Mouse (Mus musculus): Measurements from ENCODE around the gene Rasal2.

The Rasal2 gene

DNA sequence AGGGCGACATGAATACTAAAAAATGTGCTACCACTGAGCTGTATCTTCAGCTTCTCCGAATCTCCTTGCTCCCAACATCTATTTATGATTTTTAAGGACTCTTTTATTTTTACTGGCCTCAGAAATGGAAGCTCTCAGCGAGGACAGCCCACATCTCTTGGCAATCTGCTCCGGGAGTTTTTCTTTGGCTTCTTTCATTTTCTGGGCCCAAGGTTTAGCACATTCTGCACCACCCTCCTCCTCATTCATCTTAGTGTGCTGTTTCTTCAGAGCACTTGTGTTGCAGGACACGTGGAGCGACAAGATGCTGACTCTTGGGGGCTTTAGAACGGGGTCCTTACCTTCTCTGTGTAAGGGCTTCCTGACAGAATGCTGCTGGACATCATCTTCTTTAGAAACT is 243.5 kb downstream of the Rasal2 start:
- in situ Hi-C loops (cut with MboI; ENCODE audit: low sequenced_read_pairs), result no loop called here

DNA sequence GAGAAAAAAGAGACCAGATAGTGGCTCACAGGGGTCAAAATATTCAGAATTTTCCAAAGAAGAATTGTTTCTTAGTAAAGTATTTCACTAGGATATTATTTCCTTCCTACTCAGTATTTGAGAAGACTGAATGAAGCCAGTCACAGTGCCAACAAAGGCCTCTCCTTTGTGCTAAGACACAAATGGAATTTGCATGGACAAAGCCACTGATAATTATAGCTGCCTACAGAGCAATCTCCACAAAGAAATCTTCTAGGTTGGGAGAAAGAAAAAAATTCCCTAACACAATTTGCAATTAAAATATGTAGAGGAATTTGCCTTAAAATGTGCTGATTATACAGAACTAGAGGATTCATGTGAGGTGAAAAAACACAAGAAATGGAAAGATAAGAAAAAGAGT is 258.6 kb downstream of the Rasal2 start:
- in situ Hi-C loops (cut with MboI; ENCODE audit: low sequenced_read_pairs), result no loop called here

DNA sequence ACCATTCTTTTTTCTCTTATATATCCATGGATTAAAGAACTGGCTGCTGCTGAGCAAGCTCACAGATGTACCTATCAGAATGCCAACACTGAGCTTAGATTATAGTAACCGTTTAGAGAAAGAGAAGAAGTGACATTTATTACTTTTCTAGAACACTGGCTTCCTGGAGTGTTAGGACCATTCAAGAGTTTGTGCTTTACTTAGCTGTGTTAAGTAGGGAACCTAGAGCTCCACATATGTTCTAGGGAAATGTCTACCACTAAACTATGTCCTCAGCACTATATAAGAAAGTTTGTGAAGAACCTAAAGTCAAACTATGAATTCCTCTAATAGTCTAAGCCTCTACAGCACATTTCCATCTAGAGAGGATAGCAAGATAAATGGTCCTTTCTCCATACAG is 262.3 kb downstream of the Rasal2 start:
- in situ Hi-C loops (cut with MboI; ENCODE audit: low sequenced_read_pairs), result no loop called here

DNA sequence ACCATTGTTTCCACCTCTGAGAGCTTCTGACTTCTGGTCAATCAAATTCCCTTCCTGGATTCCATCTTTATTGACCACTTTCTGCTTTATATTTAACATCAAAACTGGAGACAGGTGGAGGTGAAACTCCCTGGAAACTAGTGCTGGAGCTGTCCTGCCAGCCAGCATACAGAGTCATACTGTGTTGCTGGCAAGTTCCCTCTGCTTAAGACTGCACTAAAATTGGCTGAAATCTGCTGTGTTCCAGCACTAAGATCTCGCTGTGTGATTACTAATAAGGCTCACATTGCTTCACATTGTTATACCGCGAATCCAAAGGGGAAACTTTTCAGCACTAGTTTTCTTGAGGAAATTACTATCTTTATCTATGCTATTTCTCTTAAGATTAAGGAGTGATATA is 267.8 kb downstream of the Rasal2 start:
- in situ Hi-C loops (cut with MboI; ENCODE audit: low sequenced_read_pairs), result no loop called here

DNA sequence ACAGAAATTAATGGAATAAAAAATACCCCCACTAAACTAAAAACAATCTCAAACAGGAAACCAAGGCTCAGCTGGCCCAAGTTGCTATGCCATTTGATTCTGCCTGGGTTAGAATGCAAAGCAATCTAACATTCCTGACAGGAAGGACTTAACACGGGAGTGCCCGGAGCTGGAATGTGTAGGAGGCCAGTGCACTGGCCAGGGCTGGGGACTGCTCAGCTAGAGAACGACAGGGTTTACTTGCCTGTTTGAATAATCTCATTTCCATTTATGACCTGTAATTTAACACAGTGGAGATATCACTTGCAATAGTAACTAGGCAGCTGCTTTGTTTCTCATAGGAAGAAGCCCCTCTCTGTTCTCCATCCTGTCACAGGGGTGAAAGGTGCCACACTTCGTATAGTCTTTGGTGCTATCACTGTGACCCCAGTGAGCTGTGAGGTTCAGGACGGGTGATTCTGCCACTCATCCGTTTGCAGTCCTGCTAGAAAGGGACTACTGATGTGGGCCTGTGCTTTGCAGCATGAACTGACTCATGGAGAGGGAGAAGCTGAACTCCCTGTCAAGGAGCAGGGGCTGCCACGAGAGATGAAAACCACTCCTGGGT is 269.0 kb downstream of the Rasal2 start:
- in situ Hi-C loops (cut with MboI; ENCODE audit: low sequenced_read_pairs), result no loop called here

DNA sequence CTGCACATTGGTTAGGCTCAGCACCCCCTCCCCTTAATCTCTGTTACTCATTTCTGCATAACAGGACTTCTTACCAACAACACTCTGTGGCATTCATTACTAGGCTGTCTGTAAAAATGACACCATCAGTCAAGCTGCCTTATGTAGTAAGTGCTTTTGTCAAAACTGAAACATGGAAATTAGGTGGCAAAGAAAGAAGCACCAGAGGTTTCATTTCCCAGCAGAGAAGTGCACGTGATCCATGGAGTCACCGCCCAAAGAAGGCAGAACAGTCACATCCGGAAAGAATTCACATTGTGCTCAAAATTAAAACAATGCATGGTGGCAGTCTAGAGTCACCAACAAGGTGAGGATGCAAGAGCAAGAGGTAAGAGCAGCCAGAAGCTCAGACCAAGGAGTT is 271.4 kb downstream of the Rasal2 start:
- in situ Hi-C loops (cut with MboI; ENCODE audit: low sequenced_read_pairs), result no loop called here

DNA sequence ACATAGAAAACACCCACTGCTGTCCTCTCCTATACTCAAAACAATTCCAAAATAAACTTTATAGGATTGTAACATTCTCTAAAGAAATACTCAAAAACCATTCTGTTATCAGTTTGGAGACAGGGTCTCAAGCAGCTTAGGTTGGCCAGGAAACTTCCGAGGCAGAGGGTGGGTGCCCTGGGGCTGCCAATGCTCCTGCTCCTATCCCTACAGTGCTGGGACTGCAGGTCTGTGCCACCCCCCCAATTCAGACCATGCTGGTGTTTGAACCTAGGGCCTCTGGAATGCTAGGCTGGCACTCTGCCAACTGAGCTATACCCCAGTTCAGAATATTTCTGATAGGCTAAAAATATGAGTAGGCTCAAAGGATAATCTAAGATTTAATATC is 274.5 kb downstream of the Rasal2 start:
- in situ Hi-C loops (cut with MboI; ENCODE audit: low sequenced_read_pairs), result no loop called here

DNA sequence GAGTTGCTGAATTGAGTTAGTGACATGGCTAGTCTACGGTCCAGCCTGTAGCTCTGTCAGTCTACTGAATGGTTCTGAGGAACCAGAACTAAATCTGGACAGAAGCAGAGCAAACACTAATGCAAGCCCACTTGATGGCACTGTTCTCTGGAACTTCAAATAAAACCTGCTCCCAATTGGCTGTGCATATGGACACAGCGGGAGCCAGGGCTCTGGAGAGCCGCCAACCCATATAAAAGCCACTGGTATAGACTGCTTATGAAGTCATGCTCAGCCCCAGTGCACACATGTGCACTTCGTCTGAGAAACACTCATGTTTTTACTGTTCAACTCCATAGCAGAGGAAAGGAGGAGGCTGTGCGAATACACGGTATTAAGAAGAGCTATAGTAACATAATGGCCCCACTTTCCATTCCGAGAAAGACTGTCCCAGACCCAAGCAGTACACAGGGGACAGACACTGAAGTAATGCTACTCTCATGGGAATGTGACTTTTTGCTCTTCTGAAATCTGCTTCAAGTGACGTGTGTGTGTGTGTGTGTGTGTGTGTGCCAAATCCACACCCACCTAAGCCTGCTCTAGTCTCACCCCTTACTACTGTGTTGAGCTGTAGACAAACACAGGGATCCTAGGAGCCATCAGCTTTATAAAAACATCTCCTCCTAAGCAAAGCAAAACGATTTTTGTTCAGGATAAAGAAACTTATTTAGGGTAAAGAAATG is 275.1 kb downstream of the Rasal2 start:
- in situ Hi-C loops (cut with MboI; ENCODE audit: low sequenced_read_pairs), result no loop called here

DNA sequence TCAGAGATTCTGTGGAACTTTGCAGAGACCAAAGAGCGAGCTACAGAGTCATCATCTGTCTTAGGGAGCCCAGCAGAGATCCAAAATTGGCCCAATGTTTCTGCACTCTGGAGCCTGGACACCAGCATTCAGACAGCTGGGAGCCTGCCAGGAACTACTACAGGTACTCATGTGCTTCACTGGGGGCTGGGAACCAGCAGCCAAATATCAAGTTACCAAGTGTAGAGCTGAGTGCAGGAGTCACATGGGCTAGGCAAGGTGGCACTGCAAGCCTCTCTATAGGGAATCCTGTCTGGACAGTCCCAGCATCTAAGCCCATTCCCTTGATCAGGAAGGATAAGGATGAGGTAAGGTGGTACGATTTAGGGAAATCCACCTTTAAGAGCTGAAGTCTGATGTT is 284.2 kb downstream of the Rasal2 start:
- in situ Hi-C loops (cut with MboI; ENCODE audit: low sequenced_read_pairs), result no loop called here

DNA sequence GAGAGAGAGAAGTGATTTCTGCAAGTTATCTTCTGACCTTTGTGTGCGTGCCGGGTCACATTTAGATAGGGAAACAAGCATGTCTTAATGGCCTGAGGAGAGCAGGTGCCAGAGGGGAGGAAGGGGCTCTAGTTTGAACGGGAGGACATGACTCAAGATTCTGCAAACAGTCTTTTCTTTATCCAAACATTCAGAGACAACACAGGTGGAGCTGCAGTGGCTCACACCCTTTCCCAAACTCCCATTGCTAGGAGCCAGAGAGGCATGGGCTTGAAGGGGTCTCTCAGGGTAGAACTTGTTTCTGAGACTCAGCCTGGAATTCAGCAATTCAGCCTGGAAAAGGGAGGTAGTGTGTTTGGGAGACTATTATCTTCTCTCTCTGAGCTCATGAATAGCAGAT is 288.6 kb downstream of the Rasal2 start:
- in situ Hi-C loops (cut with MboI; ENCODE audit: low sequenced_read_pairs), result no loop called here

DNA sequence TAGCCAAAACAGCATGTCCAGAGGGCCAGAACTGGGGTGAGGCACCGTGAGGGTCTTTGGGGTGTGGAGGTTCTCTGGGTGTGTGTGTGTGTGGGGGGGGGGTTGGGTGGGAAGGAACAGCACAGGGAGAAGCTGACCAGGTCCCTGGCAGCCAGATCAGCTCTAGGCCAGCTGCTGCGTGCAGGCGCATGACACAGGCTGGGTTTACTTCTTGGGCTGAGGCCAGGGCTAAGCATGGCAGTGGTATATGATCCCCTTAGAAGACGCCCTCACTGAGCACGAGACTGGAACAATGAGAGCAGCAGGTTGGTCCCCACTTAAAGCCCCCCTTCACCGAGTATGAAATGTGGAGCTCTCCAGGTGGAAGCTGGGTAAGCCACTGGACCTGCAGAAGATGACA is 293.2 kb downstream of the Rasal2 start:
- in situ Hi-C loops (cut with MboI; ENCODE audit: low sequenced_read_pairs), result no loop called here

DNA sequence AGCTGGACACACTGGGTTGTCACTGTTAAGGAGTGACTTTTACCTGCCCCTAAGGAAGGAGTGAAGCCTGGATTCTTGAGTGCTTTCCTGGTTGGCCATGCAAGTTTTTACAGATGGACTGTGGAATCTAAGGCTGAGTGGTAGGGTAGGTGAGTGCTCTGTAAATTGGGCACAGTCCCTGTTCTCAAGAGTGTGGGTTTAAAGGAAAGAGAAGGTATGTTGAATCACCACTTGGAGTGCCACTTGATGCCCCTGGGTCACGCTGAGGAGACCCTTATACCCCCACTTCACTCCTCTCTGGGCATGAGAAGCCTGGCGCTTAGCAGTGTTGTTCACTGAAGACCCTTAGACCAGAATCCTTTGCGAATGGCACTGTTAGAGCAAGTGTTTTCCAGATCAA is 295.0 kb downstream of the Rasal2 start:
- in situ Hi-C loops (cut with MboI; ENCODE audit: low sequenced_read_pairs), result no loop called here

DNA sequence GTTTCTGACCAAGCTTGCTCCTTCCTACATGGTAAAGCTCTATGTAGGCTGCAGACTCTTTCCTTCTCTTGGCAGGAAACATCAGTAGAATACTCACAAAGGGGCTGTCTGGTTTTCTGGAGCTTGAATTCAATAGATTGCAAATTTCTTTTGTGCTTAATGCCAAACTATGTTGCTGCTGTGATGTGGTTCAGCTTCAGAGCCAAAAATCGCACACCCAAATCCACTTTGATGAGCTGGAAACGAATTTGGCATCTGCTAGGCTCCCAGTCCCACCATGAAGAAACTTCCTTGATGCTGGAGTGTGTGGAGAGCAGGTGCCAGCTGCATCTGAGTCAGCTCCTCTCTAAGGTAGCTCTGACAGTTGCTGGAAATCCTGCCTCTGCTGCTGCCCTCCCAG is 297.9 kb downstream of the Rasal2 start:
- in situ Hi-C loops (cut with MboI; ENCODE audit: low sequenced_read_pairs), result no loop called here

DNA sequence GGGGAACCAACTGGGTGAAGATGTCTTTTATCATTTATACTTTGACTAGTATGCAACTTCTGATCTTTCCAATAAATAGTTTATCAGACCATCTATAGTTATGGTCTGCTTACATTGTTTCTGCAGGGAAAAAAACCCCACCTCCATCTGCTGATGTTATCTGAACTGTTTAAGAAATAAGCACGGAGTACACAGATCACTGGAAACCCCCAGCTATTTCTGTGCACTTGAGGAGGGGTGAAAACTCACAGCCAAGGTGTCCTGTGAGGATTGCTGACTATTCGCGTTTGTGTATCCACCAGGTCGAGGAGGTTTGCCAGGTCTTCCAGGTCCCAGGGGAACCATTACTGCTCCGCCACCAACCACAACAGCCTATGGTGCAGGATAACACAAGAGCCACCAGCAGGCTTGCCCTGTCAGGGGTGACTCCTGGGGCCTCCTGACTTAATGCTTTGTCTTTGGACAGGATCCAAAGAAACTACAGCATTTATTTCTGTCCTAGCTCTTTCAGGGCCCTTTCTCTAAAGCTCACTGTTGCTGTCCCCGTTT is 302.0 kb downstream of the Rasal2 start:
- in situ Hi-C loops (cut with MboI; ENCODE audit: low sequenced_read_pairs), result no loop called here

DNA sequence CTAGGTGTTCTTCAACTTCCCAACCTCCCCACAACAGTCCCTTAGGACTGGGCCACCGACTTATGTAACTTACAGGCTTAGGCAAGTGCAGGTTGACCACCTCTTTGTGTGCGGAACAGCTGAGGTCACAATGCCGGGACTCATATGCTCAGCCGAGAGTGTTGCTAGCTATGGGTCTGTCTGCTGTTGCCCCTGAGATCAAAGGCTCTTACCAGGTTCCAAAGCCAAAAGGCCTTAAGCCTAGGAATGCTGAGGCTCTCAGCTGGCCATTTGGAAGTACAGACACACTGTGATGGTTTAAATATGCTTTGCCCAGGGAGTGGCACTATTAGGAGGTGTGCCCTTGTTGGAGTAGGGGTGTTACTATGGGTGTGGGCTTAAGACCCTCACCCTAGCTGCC is 303.8 kb downstream of the Rasal2 start, which contains the start of gene Tex35:
Gene Tex35 (minus strand): TSS at position 101 of the 400 bp plus-strand sequence.
- in situ Hi-C loops (cut with MboI; ENCODE audit: low sequenced_read_pairs), result no loop called here

DNA sequence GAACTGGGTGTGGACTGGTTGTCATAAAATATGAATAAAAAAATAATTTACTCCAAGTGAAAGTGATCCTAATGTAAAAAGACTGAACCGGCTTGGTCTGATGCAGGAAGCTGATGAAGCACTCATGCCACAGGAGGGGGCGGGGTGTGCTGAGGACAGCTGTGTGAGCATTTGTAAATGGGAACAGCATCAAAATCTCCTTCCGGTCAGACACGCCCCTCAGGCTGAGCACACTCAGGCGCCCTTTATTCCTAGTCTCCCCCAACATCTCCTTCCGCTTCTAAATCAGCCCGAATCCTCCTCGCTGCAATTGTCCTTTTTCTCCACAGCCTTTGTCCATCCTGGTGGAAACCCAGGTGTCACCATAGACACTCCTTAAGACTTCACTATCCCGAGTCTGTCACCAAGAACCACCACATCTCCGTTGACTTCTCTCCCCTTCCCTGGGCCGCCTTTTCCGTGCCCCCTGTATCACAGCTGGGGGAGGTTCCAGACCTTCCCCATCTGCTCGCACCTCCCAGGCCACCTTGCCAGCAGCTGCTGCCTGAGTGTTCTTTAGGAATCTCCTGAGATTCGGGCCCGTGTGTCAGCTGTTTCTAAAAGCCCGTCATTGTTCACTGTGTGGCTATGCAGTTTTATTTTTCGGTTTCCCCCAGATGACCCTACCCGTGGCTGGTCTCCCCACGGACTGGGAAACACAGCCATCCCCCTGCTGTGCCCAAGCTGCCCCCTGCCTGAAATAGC is 311.1 kb downstream of the Rasal2 start:
- in situ Hi-C loops (cut with MboI; ENCODE audit: low sequenced_read_pairs), result no loop called here

DNA sequence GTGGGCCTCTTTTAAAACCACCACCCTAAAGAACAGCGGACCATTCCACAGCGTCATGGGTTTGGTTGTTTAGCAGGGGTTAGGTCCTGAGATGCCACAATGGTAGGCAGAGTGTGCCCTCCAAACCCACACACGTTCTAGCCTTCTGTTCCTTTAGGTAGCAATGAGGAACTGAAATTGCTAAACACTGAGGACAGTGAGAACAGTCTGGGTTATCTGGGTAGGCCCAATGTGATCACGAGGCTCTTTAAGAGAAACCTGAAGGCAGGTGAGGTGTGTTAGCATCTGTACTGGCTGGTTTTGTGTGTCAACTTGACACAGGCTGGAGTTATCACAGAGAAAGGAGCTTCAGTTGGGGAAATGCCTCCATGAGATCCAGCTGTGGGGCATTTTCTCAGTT is 316.9 kb downstream of the Rasal2 start:
- in situ Hi-C loops (cut with MboI; ENCODE audit: low sequenced_read_pairs), result no loop called here

DNA sequence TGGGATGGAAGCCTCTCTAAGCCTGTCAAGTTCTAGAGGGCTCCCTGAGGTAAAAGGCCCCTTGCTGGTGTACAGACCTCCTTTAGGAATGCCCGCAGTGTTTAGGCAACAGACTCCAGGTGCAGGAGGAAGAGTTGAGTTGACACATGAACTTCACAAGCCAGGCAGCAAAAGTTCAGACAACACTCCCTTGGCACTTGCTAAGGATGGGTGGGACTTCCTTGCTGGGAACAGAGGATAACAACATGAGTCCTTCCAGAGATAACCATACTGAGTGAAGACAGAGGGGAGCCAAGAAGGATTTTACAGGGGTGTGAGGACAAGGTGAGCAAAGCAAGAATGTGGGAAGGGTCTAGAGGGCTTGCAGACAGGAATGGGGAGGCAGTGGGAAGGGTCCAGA is 319.8 kb downstream of the Rasal2 start:
- in situ Hi-C loops (cut with MboI; ENCODE audit: low sequenced_read_pairs), result no loop called here

DNA sequence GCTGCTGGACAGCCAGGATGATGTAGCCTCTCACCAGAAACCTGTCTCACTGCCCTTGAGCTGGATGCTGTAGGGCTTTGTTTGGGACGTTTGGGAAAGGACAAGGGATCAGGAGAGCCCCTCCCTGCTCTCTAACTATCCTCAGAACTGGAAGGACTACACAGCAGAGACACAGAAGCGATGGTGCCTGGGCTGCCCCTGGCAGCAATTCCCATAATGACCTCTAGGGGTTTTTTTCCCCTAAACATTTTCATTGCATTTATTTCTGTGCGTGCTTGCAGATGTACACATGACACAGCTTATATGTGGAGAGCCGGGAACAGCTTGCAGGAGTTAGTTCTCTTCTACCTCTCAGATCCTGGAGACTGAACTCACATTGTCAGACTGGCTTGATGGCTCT is 320.3 kb downstream of the Rasal2 start:
- in situ Hi-C loops (cut with MboI; ENCODE audit: low sequenced_read_pairs), result no loop called here

DNA sequence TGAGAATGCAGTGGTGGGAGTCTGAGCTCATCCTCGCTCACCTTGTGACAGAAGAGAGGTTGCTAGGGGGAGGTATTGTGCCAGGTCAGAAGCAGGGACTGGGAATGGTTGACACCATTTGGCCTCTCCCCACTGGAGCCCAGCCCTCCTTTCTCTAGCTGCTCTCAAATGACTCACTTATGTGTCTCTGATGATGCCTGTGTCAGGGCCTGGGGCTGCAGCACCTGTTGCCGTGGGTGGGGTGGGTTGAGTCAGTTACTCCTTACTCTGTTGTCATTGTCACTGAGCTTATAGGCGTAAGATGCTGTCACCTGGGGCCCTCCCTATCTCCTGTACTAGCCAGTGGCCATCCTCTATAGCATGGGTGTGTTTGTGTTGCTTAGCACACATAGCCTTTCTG is 321.6 kb downstream of the Rasal2 start:
- in situ Hi-C loops (cut with MboI; ENCODE audit: low sequenced_read_pairs), result no loop called here

DNA sequence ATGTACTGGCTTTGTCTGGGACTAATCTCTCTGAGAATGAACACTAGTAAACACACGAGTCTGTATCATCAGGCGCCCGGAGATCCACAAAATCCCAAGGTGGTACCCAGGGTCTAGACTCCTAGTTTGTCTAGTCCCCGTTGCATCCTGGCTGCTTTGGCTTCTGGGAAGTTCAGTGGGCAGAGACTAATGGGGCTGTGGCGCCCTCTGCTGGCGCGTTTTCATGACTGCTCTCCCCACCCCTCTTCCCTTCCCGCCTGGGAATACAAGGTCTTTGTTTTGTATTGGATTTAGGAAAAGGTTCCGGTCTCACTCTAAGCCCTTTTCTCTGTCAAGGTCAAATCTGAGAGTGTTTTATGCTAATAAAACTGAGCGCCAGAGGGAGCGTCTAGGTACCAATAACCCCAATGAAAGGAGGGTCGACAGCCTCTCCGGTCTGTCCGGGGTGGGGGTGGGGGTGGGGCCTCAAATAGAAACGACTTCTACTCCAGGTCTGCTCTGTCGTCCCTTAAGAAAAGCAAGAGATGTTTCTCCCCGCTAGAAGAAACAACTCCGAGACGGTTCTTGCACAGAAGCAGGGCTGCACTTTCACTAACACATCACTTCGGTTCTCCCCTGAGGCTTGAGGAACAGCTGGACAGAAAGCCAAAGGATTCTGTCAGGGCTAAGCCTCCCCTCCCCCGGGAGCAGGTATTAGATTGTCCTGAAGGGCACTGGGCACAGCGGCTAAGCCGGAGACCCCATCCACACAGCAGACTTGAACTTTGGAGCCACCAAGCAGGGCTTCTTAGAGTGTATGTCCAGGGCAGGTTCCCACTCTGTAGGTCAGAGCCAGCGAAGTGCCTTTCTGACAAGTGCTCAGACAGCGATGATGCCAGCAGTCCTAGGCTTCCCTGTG is 326.0 kb downstream of the Rasal2 start:
- in situ Hi-C loops (cut with MboI; ENCODE audit: low sequenced_read_pairs), result loop anchor here (10.0 kb wide), 1 partner anchor 198 kb away; no protein-coding TSS in a partner anchor
